ENCODE assay signal across 27 mouse cellular contexts in genomic region chr6:148405599-148405998, GRCm38 (mm10). TPM values are rescaled to one million over a fixed set of nuclear protein-coding genes. Genes with fewer than 3 reads are reported as not detected.
A peak's percentile ranks its signal among the peaks of the same experiment; 100 is the strongest.
DNase-seq lines count a peak whose midpoint lies in the region; ATAC-seq and TF ChIP-seq lines count a peak whose summit lies in the region.
"Had no signal": no experiment of that assay in that cellular context is flagged by ENCODE, and none has a peak within 500 bp of the region (broad histone marks: within the 10 kb centered on the region; RNA-seq: fewer than 3 reads in every experiment).

No protein-coding gene starts in this region.

- H3K4me1 ChIP-seq in heart, adult 2 months (ENCODE audit: control insufficient read depth, insufficient read depth, low read length), result peaks cover 32% of the 10 kb centered on the region
- H3K4me1 ChIP-seq in lung, embryonic 14.5 days (ENCODE audit: insufficient read depth), result no peaks in the 10 kb centered on the region
- peaks cover 25% of the 10 kb centered on the region for H3K4me1 ChIP-seq in lung, adult 2 months (ENCODE audit: control insufficient read depth, insufficient read depth, low read length)
- H3K4me1 ChIP-seq in kidney, embryonic 15.5 days, result 0 out of 2 replicates have a peak, but pooled peaks cover 3% of the 10 kb centered on the region
- H3K4me1 ChIP-seq: embryonic facial prominence, embryonic 10.5 days; forebrain, embryonic 15.5 days had no signal

- H3K36me3 ChIP-seq in heart, adult 2 months (ENCODE audit: control insufficient read depth, insufficient read depth, low read length), result peaks cover 68% of the 10 kb centered on the region
- H3K36me3 ChIP-seq in lung, embryonic 14.5 days (ENCODE audit: insufficient read depth), result no peaks in the 10 kb centered on the region
- no peaks in the 10 kb centered on the region for H3K36me3 ChIP-seq in kidney, embryonic 15.5 days
- H3K36me3 ChIP-seq: embryonic facial prominence, embryonic 10.5 days; forebrain, embryonic 15.5 days; G1E; heart, embryonic 12.5 days had no signal

- H3K9me3 ChIP-seq in lung, embryonic 14.5 days (ENCODE audit: low read depth, low read length), result no peaks in the 10 kb centered on the region
- no peaks in the 10 kb centered on the region for H3K9me3 ChIP-seq in kidney, embryonic 15.5 days (replicated peaks)
- H3K9me3 ChIP-seq: embryonic facial prominence, embryonic 10.5 days; forebrain, embryonic 15.5 days; G1E; heart, embryonic 12.5 days had no signal

- no peak for DNase-seq in heart, adult 2 months
- DNase-seq in heart, postnatal 4 days, result no peak
- DNase-seq in lung, embryonic 14.5 days, result peak; percentile 66
- no peak for DNase-seq in lung, adult 2 months
- DNase-seq: adrenal gland, postnatal 36 days; B cell, adult 2 months; cerebellum, adult 9-10 months; gastrocnemius, postnatal 25 days; heart, postnatal 14 days; kidney, adult 18-20 months; kidney, postnatal 10 days; layer of hippocampus, postnatal 36 days; thymus, postnatal 25 days had no signal

- no peak for TF ChIP-seq POLR2A in heart, adult 2 months (IDR thresholded peaks at IDR 0.05; ENCODE audit: insufficient read depth, low read depth, low read length)
- TF ChIP-seq POLR2A in lung, adult 2 months (IDR thresholded peaks at IDR 0.05; ENCODE audit: borderline replicate concordance, extremely low read depth, low read depth, low read length), result no peak

- no peaks in the 10 kb centered on the region for H3K27me3 ChIP-seq in heart, adult 2 months (ENCODE audit: control insufficient read depth, insufficient read depth, low read length)
- H3K27me3 ChIP-seq in lung, embryonic 14.5 days (ENCODE audit: insufficient read depth, low read length), result no peaks in the 10 kb centered on the region
- no peaks in the 10 kb centered on the region for H3K27me3 ChIP-seq in kidney, embryonic 15.5 days
- H3K27me3 ChIP-seq: CH12.LX; forebrain, embryonic 15.5 days; heart, embryonic 12.5 days; Patski had no signal

- ATAC-seq in lung, embryonic 14.5 days (ENCODE audit: insufficient read depth), result peak; percentile 63
- ATAC-seq in hematopoietic stem cell, adult 5-6 weeks (replicated peaks in 1 of 2; ENCODE audit: insufficient read depth in 1 of 2, low FRiP score in 2 of 2, low TSS enrichment in 1 of 2, low read depth in 1 of 2, poor library complexity in 2 of 2, severe bottlenecking in 2 of 2), result peak; percentile 17 to 39; a peak in 3 of 4 replicates
- 0 out of 2 replicates have a peak, but pooled peaks have one; percentile 20 for ATAC-seq in megakaryocyte progenitor cell, adult 5-6 weeks (replicated peaks; ENCODE audit: poor library complexity)
- no peak for ATAC-seq in kidney, embryonic 15.5 days (replicated peaks; ENCODE audit: low FRiP score)
- ATAC-seq: forebrain, embryonic 15.5 days; inflammation-experienced regulatory T-cells, adult 6 months; Patski had no signal

- TF ChIP-seq CTCF in heart, adult 2 months (IDR thresholded peaks at IDR 0.05), result no peak
- TF ChIP-seq CTCF in lung, embryonic 14.5 days (IDR thresholded peaks at IDR 0.05; ENCODE audit: low read depth), result no peak
- TF ChIP-seq CTCF in lung, adult 2 months (IDR thresholded peaks at IDR 0.05; ENCODE audit: insufficient read depth, low read length), result no peak

- intact Hi-C loops in heart, adult 2 months (cut with DNase I), result no loop called here

- TF ChIP-seq EP300 in heart, adult 2 months (IDR thresholded peaks at IDR 0.05; ENCODE audit: insufficient read depth, low read depth, low read length), result 0 out of 2 replicates have a peak, but pooled peaks have one; percentile 23

- no peak overlapping the region for H3K4me2 ChIP-seq in lung, embryonic 14.5 days
- H3K4me2 ChIP-seq in kidney, embryonic 15.5 days, result no peak overlapping the region
- H3K4me2 ChIP-seq: forebrain, embryonic 15.5 days; heart, embryonic 12.5 days; hindbrain, embryonic 14.5 days; liver, embryonic 11.5 days; midbrain, embryonic 11.5 days had no signal

- peak overlapping the region; percentile 81 for H3K27ac ChIP-seq in heart, adult 2 months
- no peak overlapping the region for H3K27ac ChIP-seq in lung, embryonic 14.5 days (ENCODE audit: low read depth)
- H3K27ac ChIP-seq in kidney, embryonic 15.5 days, result no peak overlapping the region
- H3K27ac ChIP-seq: embryonic facial prominence, embryonic 10.5 days; forebrain, embryonic 15.5 days; hindbrain, embryonic 14.5 days; macrophage had no signal

- no peak overlapping the region for H3K4me3 ChIP-seq in heart, adult 2 months
- H3K4me3 ChIP-seq in lung, embryonic 14.5 days (ENCODE audit: low read depth, low read length), result no peak overlapping the region
- no peak overlapping the region for H3K4me3 ChIP-seq in lung, adult 2 months (replicated peaks; ENCODE audit: extremely low read depth, low read depth, low read length)
- H3K4me3 ChIP-seq in kidney, embryonic 15.5 days (replicated peaks), result no peak overlapping the region
- H3K4me3 ChIP-seq: embryonic facial prominence, embryonic 10.5 days; forebrain, embryonic 15.5 days; heart, embryonic 12.5 days had no signal

- H3K9ac ChIP-seq in heart, adult 2 months (ENCODE audit: low read depth, low read length), result no peak overlapping the region
- no peak overlapping the region for H3K9ac ChIP-seq in lung, embryonic 14.5 days
- no peak overlapping the region for H3K9ac ChIP-seq in kidney, embryonic 15.5 days
- H3K9ac ChIP-seq: forebrain, embryonic 15.5 days; heart, embryonic 12.5 days; hindbrain, embryonic 14.5 days had no signal

- 27% methylated on average over 2 of the region's 2 CpGs for WGBS in heart, adult 2 months
- WGBS in lung, embryonic 14.5 days, result 42% methylated on average over 2 of the region's 2 CpGs
- 24% methylated on average over 2 of the region's 2 CpGs for WGBS in lung, adult 2 months
- WGBS in kidney, embryonic 15.5 days, result 59% methylated on average over 2 of the region's 2 CpGs

- H3K79me2 ChIP-seq in heart, adult 2 months (replicated peaks; ENCODE audit: control insufficient read depth, insufficient read depth, low read length), result no peaks in the 10 kb centered on the region

RNA-seq across cellular contexts. Expression of gene Tmtc1, which starts 38.6 kb away (rescaled TPM):
- 100 to 1,000 TPM in 1 of 2 experiments, 10 to 100 TPM in 1; 89.4 to 131 TPM for total RNA-seq in heart, adult 2 months (2021)
- polyA plus RNA-seq in heart, adult 2 months (2012; rRNA removed), result 46.3 and 86.1 TPM in 2 replicates
- 10 to 100 TPM; 18.7 to 24.0 TPM for total RNA-seq in heart, postnatal 4 days (2021)
- 3.6 and 4.4 TPM in 2 replicates for polyA plus RNA-seq in lung, embryonic 14.5 days (2014; fragmentation: Nextera tagmentation; extraction: Ambion mirVana)
- polyA plus RNA-seq in lung, adult 2 months (2012; rRNA removed), result 41.0 and 46.3 TPM in 2 replicates
- total RNA-seq in hematopoietic stem cell, adult 5-6 weeks (2017), result 0.55 and 1.1 TPM in 2 replicates
- not detected in 2 replicates for total RNA-seq in megakaryocyte progenitor cell, adult 5-6 weeks (2015)
- total RNA-seq in megakaryocyte progenitor cell, adult 5-6 weeks (2017), result 0.03 TPM in 1 of 2 replicates, not detected in the other
- 1.6 and 2.0 TPM in 2 replicates for polyA plus RNA-seq in kidney, embryonic 15.5 days (2015; fragmentation: Nextera tagmentation; extraction: Ambion mirVana)
- polyA plus RNA-seq: G1E, macrophage had no signal
